Mouse (Mus musculus) heart, postnatal 0 days (tissue): ENCODE results near the gene Slc26a10. TPM values are rescaled to one million over a fixed set of nuclear protein-coding genes. Genes with fewer than 3 reads are reported as not detected.

Experiments used
- ATAC-seq: fragments of 200-750 bp; cut with Nextera tagmentation; 2 replicates; pipeline ENCODE4 v1.8.0; 2017; ENCODE audit warnings: low read depth, moderate number of reproducible peaks, moderate library complexity; ENCODE audit not compliant: insufficient read depth
- DNase-seq: peaks from one replicate; pipeline ENCODE4 v3.0.0-alpha.2; 2016; ENCODE audit warnings: low spot score
- H3K27ac ChIP-seq: fragments of 300-500 bp; sonication (generic); 2 replicates; pipeline ENCODE4 v1.5.1; 2014; ENCODE audit warnings: low read depth, mild to moderate bottlenecking
- H3K27me3 ChIP-seq: fragments of 300-500 bp; sonication (generic); 2 replicates; pipeline ENCODE4 v1.6.1; 2014; ENCODE audit warnings: low read length, mixed read lengths; ENCODE audit not compliant: control insufficient read depth, insufficient read depth
- H3K36me3 ChIP-seq: fragments of 300-500 bp; sonication (generic); replicated peaks from 2 replicates; pipeline ENCODE4 v1.6.1; 2014; ENCODE audit warnings: low read length, mixed read lengths; ENCODE audit not compliant: control insufficient read depth, insufficient read depth
- H3K4me1 ChIP-seq: fragments of 300-500 bp; sonication (generic); 2 replicates; pipeline ENCODE4 v1.6.1; 2014; ENCODE audit warnings: antibody characterized with exemption; ENCODE audit not compliant: control insufficient read depth, insufficient read depth
- H3K4me2 ChIP-seq: fragments of 300-500 bp; sonication (generic); 2 replicates; pipeline ENCODE4 v1.6.1; 2014; ENCODE audit warnings: low read depth, mild to moderate bottlenecking, low read length, moderate library complexity
- H3K4me3 ChIP-seq: fragments of 300-500 bp; sonication (generic); 2 replicates; pipeline ENCODE4 v1.5.1; 2014; ENCODE audit warnings: low read depth, low read length
- H3K9ac ChIP-seq: fragments of 300-500 bp; sonication (generic); replicated peaks from 2 replicates; pipeline ENCODE4 v1.6.1; 2014; ENCODE audit warnings: low read depth, low read length, mixed read lengths
- H3K9me3 ChIP-seq: fragments of 300-500 bp; sonication (generic); replicated peaks from 2 replicates; pipeline ENCODE4 v1.6.1; 2016; ENCODE audit warnings: low read length; ENCODE audit not compliant: control insufficient read depth
- CTCF ChIP-seq: IDR thresholded peaks from 2 replicates; pipeline ENCODE4 v1.5.1; 2016; ENCODE audit warnings: antibody characterized with exemption, control low read depth, low read depth
- EP300 ChIP-seq: IDR thresholded peaks from 2 replicates; pipeline ENCODE4 v1.6.1; 2016; ENCODE audit warnings: antibody characterized with exemption, low read depth
- WGBS: fragments of 180-500 bp; shearing (Covaris S2); extraction: QIAGEN DNeasy Blood & Tissue Kit; methylation state at CpG from one replicate; pipeline ENCODE4 v1.1.7; 2014; 5-methylcytosine and 5-hydroxymethylcytosine counted together
- polyA plus RNA-seq: library from polyadenylated mRNA; unstranded; fragments of >200 nt; fragmentation: Nextera tagmentation; extraction: Ambion mirVana; gene quantifications from 2 replicates; pipeline ENCODE4 v1.2.1, GENCODE M21; 2015
- total RNA-seq: library from RNA; depleted of rRNA; stranded (reverse); fragments of >200 nt; gene quantifications from 2 replicates; pipeline ENCODE4 v1.2.3, GENCODE M21; 2014; ENCODE audit warnings: low replicate concordance

The Slc26a10 gene
- total and polyA plus RNA-seq, 2 experiments from 2014 or later: 23.3 to 61.2 TPM

- Histone ChIP-seq H3K27me3 (peaks cover 86% of the 10 kb centered on the region), H3K9me3 (no peaks in the 10 kb centered on the region), H3K4me2 (no peak overlapping the region), H3K9ac (no peak overlapping the region), H3K27ac (no peak overlapping the region), H3K4me1 (peaks cover 8% of the 10 kb centered on the region), H3K4me3 (no peak overlapping the region), H3K36me3 (no peaks in the 10 kb centered on the region)
- no peak for ATAC-seq
- TF ChIP-seq EP300 (no peak), CTCF (no peak)
- 53% methylated on average over 3 of the region's 3 CpGs for WGBS
- no peak for DNase-seq
Observed at GRCm38 (mm10) chr10:127176228-127176627, 4.2 kb downstream of the Slc26a10 start.

- 79% methylated on average over 7 of the region's 7 CpGs for WGBS
- peaks cover 82% of the 10 kb centered on the region for H3K27me3 ChIP-seq
Observed at GRCm38 (mm10) chr10:127174170-127174569, 6.3 kb downstream of the Slc26a10 start.

GRCm38 (mm10) chr10:127173148-127174065 lies 7.0 kb downstream of the Slc26a10 start:
- H3K27ac ChIP-seq: no peak overlapping the region
- no peak overlapping the region for H3K9ac ChIP-seq
- peaks cover 5% of the 10 kb centered on the region for H3K4me1 ChIP-seq
- TF ChIP-seq CTCF (no peak), EP300 (no peak)
- H3K36me3 ChIP-seq: no peaks in the 10 kb centered on the region
- peaks cover 82% of the 10 kb centered on the region for H3K27me3 ChIP-seq
- ATAC-seq (no peak), DNase-seq (no peak)
- H3K4me2 ChIP-seq: no peak overlapping the region
- H3K9me3 ChIP-seq: no peaks in the 10 kb centered on the region
- WGBS: 67% methylated on average over 16 of the region's 16 CpGs
- no peak overlapping the region for H3K4me3 ChIP-seq

More at GRCm38 (mm10) chr10:127174170-127174569, 6.3 kb downstream of the Slc26a10 start:
- ATAC-seq: no peak
- H3K27ac ChIP-seq: no peak overlapping the region
- H3K4me2 ChIP-seq: no peak overlapping the region
- H3K4me1 ChIP-seq: peaks cover 8% of the 10 kb centered on the region
- TF ChIP-seq CTCF (no peak), EP300 (no peak)
- no peaks in the 10 kb centered on the region for H3K36me3 ChIP-seq
- no peak overlapping the region for H3K9ac ChIP-seq
- H3K9me3 ChIP-seq: no peaks in the 10 kb centered on the region
- no peak for DNase-seq
- no peak overlapping the region for H3K4me3 ChIP-seq

- Histone ChIP-seq H3K9me3 (no peaks in the 10 kb centered on the region), H3K27me3 (peaks cover 82% of the 10 kb centered on the region), H3K4me3 (no peak overlapping the region), H3K27ac (no peak overlapping the region), H3K4me2 (no peak overlapping the region), H3K36me3 (no peaks in the 10 kb centered on the region), H3K9ac (no peak overlapping the region), H3K4me1 (no peaks in the 10 kb centered on the region; the same call in 1 of the 2 replicates)
- WGBS: 75% methylated on average over 15 of the region's 15 CpGs
- DNase-seq: no peak
- TF ChIP-seq EP300 (no peak), CTCF (no peak)
- no peak for ATAC-seq
Observed at GRCm38 (mm10) chr10:127171631-127172200, 8.7 kb downstream of the Slc26a10 start.

- H3K9ac ChIP-seq: no peak overlapping the region
- H3K4me3 ChIP-seq: peak overlapping the region; percentile 25
- 2% methylated on average over 29 of the region's 29 CpGs for WGBS
- H3K27me3 ChIP-seq: peaks cover 82% of the 10 kb centered on the region
- peak overlapping the region; percentile 48 for H3K4me2 ChIP-seq
- TF ChIP-seq CTCF (peak; percentile 62), EP300 (no peak)
- H3K27ac ChIP-seq: no peak overlapping the region
- DNase-seq (peak; percentile 39), ATAC-seq (peak; percentile 64)
- H3K9me3 ChIP-seq: no peaks in the 10 kb centered on the region
- H3K4me1 ChIP-seq: no peaks in the 10 kb centered on the region; the same call in 1 of the 2 replicates
- H3K36me3 ChIP-seq: no peaks in the 10 kb centered on the region
Observed at GRCm38 (mm10) chr10:127170837-127171272, 9.6 kb downstream of the Slc26a10 start.
